Mouse (Mus musculus): ENCODE data around the gene Ssr2. TPM values are rescaled to one million over a fixed set of nuclear protein-coding genes. Genes with fewer than 3 reads are reported as not detected.
"Not testable (repeated sequence)": the region's sequence is repeated elsewhere in the genome, so short reads cannot be mapped to it uniquely, and the experiment has no call there.

The Ssr2 gene
- total RNA-seq, 1 experiment = 827 TPM

DNA sequence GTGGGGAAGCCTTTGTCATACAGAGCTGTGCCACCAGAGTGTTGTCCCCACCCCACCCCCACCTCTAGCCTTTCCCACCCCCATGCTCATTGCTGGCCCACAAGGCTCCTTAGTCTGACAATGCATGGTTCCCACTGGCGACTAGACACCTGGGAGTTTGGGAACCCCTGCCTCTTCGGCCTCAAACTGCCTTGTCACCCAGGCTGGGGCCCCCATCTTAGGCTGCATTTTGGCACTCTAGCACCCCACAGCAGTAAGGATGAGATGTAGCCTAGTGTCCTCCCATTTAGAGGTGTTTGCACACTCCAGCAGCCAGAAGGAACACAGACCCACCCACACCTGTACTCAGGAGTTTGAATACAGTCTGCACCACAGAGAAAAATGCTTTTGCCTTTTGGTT is 1.9 kb upstream of the Ssr2 start:
- Histone ChIP-seq H3K36me3 (ENCODE audit: control insufficient read depth, insufficient read depth, low read length, poor library complexity, severe bottlenecking) (peaks cover 10% of the 10 kb centered on the region), H3K4me1 (ENCODE audit: control insufficient read depth in 2 of 2, insufficient read depth in 2 of 2, low read length in 2 of 2, poor library complexity in 1 of 2) (peaks cover 4 to 12% of the 10 kb centered on the region in 2 experiments), H3K4me3 (ENCODE audit: insufficient read depth in 1 of 2, low read depth in 1 of 2, low read length in 2 of 2, poor library complexity in 1 of 2, severe bottlenecking in 1 of 2) (no peak overlapping the region), H3K9me3 (ENCODE audit: control insufficient read depth, insufficient read depth, low read depth, low read length) (no peaks in the 10 kb centered on the region), H3K27ac (ENCODE audit: insufficient read depth, low read depth, low read length, poor library complexity, severe bottlenecking) (peak overlapping the region; percentile 98), H3K9ac (ENCODE audit: insufficient read depth, low read depth, low read length, poor library complexity, severe bottlenecking) (peak overlapping the region; percentile 33; the same call in 1 of the 2 replicates)
- TF ChIP-seq CHD2 (IDR thresholded peaks at IDR 0.05; ENCODE audit: low read depth, low read length) = no peak
- TF ChIP-seq ZC3H11A (IDR thresholded peaks at IDR 0.05; ENCODE audit: borderline replicate concordance, low read depth, low read length) = no peak
- no peak for TF ChIP-seq MAFK (IDR thresholded peaks at IDR 0.05; ENCODE audit: insufficient read depth, low read depth, low read length)
- TF ChIP-seq ZNF384 (IDR thresholded peaks at IDR 0.05; ENCODE audit: low read depth, low read length) = no peak
- TF ChIP-seq HCFC1 (IDR thresholded peaks at IDR 0.05; ENCODE audit: borderline replicate concordance, insufficient read depth, low read length) = no peak
- no peak for DNase-seq (ENCODE audit: low read depth, low spot score)
- in situ Hi-C loops (cut with MboI; ENCODE audit: low sequenced_read_pairs in 2 of 2, unreplicated experiment in 2 of 2) = no loop called here

DNA sequence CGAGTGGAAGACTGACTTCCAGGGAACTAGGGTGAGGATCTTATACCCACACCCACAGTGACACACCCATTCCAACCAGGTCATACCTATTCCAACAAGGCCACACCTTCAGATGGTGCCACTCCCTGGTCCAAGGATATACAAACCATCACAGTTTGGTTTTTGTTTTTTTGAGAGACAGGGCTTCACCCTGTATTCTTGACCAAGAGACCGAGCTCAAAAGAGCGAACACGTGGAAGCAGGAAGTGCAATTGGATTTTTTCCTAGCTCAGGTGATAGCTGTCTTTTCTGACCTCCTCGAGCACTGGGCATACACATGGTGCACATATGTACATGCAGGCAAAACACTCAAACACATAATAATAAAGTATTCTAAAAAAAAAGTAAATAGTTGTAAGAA is 2.2 kb downstream of the Ssr2 start:
- in situ Hi-C loops (cut with MboI; ENCODE audit: low sequenced_read_pairs in 2 of 2, unreplicated experiment in 2 of 2); DNase-seq (ENCODE audit: low read depth, low spot score); H3K9me3 ChIP-seq (ENCODE audit: control insufficient read depth, insufficient read depth, low read depth, low read length): not testable (repeated sequence)
- H3K4me1 ChIP-seq (ENCODE audit: control insufficient read depth in 2 of 2, insufficient read depth in 2 of 2, low read length in 2 of 2, poor library complexity in 1 of 2) = peaks cover 4 to 12% of the 10 kb centered on the region in 2 experiments; a peak in 3 of 4 replicates
- peak overlapping the region; percentile 6 to 64; a peak in 2 of 4 replicates for H3K4me3 ChIP-seq (ENCODE audit: insufficient read depth in 1 of 2, low read depth in 1 of 2, low read length in 2 of 2, poor library complexity in 1 of 2, severe bottlenecking in 1 of 2)
- H3K9ac ChIP-seq (ENCODE audit: insufficient read depth, low read depth, low read length, poor library complexity, severe bottlenecking) = 0 out of 2 replicates have a peak overlapping the region, but pooled peaks have one; percentile 3
- H3K27ac ChIP-seq (ENCODE audit: insufficient read depth, low read depth, low read length, poor library complexity, severe bottlenecking) = peak overlapping the region; percentile 95
- H3K36me3 ChIP-seq (ENCODE audit: control insufficient read depth, insufficient read depth, low read length, poor library complexity, severe bottlenecking) = peaks cover 13% of the 10 kb centered on the region

DNA sequence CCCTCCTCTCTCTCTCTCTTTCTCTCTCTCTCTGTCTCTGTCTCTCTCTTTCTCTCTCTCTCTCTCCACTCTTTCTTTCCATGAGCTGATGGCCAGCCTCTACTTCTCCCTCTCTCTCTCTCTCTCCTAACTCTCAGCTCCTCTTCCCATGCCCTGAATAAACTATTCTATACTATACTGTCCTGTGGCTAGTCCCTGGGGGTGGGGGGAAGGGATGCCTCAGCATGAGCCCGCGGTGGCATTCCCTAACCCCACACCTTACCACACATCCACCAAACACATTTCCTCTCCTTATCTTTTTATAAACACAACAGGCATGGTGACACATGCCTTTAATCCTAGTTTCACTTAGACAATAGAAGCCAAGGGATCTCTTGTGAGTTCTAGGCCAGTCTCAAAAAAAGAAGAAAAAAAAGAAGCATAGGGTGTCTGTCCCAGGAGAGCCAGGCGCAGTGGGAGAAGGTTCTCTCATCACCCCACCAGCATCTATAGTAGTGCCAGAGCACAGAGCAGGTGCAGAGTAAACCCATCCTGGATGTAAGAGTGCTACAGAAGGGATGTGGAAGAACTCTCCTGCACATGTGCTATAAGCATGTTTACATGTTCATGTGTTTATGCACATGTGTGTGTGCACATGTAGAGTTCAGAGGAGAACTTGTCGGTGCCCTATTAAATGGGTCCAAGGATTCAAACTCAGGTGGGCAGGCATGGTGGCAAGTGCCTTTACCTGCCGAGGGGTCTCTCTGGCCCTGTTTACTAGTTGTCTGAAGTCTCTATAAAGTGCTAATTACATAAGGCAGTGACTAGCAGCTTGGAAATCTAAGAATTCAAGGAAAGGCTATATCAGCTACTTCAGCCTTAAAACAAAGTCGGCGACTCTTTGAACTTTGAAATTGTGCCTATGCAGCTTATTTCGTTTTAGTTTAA is 3.1 kb downstream of the Ssr2 start:
- in situ Hi-C loops (cut with MboI; ENCODE audit: low sequenced_read_pairs in 2 of 2, unreplicated experiment in 2 of 2) = no loop called here
- no peak for TF ChIP-seq CHD2 (IDR thresholded peaks at IDR 0.05; ENCODE audit: low read depth, low read length)
- H3K4me3 ChIP-seq (ENCODE audit: insufficient read depth in 1 of 2, low read depth in 1 of 2, low read length in 2 of 2, poor library complexity in 1 of 2, severe bottlenecking in 1 of 2) = peak overlapping the region; percentile 90 to 97
- H3K9me3 ChIP-seq (ENCODE audit: control insufficient read depth, insufficient read depth, low read depth, low read length) = no peaks in the 10 kb centered on the region
- peaks cover 20% of the 10 kb centered on the region for H3K36me3 ChIP-seq (ENCODE audit: control insufficient read depth, insufficient read depth, low read length, poor library complexity, severe bottlenecking)
- H3K27ac ChIP-seq (ENCODE audit: insufficient read depth, low read depth, low read length, poor library complexity, severe bottlenecking) = peak overlapping the region; percentile 95
- H3K4me1 ChIP-seq (ENCODE audit: control insufficient read depth in 2 of 2, insufficient read depth in 2 of 2, low read length in 2 of 2, poor library complexity in 1 of 2) = peaks cover 0 to 10% of the 10 kb centered on the region in 2 experiments; a peak in 2 of 4 replicates
- DNase-seq (ENCODE audit: low read depth, low spot score) = no peak
- peak overlapping the region; percentile 61 for H3K9ac ChIP-seq (ENCODE audit: insufficient read depth, low read depth, low read length, poor library complexity, severe bottlenecking)

DNA sequence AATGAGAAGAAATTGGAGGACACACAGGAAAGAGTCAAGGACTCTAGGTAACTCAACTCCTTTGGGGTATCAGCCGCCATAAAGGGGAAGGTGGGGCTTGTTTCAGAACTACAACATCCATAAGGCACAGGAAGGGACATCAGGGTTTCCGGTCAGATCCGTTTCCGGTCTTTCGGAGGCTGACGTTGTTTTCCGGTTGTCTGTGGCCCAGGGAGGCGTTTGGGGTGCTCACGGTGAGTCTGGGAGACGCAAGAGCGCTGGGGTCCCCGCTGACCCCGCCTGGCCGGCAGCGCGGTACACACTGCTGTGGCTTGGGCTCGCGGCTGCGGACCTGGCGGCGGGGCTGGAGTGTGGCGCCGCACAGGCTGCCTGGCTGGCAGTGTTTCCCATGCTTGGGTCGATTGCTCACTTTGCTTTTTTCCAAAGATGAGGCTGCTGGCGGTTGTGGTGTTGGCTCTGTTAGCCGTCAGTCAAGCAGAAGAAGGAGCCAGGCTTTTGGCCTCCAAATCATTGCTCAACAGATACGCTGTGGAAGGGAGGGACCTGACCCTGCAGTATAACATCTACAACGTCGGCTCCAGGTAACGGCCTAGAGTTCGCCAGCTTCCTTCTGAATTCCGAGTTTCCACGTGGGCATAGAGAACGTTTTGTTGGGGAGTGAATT is 3.9 kb downstream of the Ssr2 start:
- in situ Hi-C loops (cut with MboI; ENCODE audit: low sequenced_read_pairs in 2 of 2, unreplicated experiment in 2 of 2) = no loop called here
- Histone ChIP-seq H3K4me3 (ENCODE audit: insufficient read depth in 1 of 2, low read depth in 1 of 2, low read length in 2 of 2, poor library complexity in 1 of 2, severe bottlenecking in 1 of 2) (peak overlapping the region; percentile 90 to 97), H3K27ac (ENCODE audit: insufficient read depth, low read depth, low read length, poor library complexity, severe bottlenecking) (peak overlapping the region; percentile 86), H3K9ac (ENCODE audit: insufficient read depth, low read depth, low read length, poor library complexity, severe bottlenecking) (peak overlapping the region; percentile 96), H3K4me1 (ENCODE audit: control insufficient read depth in 2 of 2, insufficient read depth in 2 of 2, low read length in 2 of 2, poor library complexity in 1 of 2) (peaks cover 0 to 7% of the 10 kb centered on the region in 2 experiments; a peak in 1 of 4 replicates), H3K9me3 (ENCODE audit: control insufficient read depth, insufficient read depth, low read depth, low read length) (no peaks in the 10 kb centered on the region), H3K36me3 (ENCODE audit: control insufficient read depth, insufficient read depth, low read length, poor library complexity, severe bottlenecking) (peaks cover 22% of the 10 kb centered on the region)
- peak; percentile 52; the same call in 1 of the 2 replicates for TF ChIP-seq CHD2 (IDR thresholded peaks at IDR 0.05; ENCODE audit: low read depth, low read length)
- TF ChIP-seq HCFC1 (IDR thresholded peaks at IDR 0.05; ENCODE audit: borderline replicate concordance, insufficient read depth, low read length) = peak; percentile 99
- TF ChIP-seq ZC3H11A (IDR thresholded peaks at IDR 0.05; ENCODE audit: borderline replicate concordance, low read depth, low read length) = no peak
- no peak for TF ChIP-seq ZNF384 (IDR thresholded peaks at IDR 0.05; ENCODE audit: low read depth, low read length)
- no peak for TF ChIP-seq MAFK (IDR thresholded peaks at IDR 0.05; ENCODE audit: insufficient read depth, low read depth, low read length)
- DNase-seq (ENCODE audit: low read depth, low spot score) = no peak

Data from ES-E14 (cell line).